Mouse (Mus musculus) myocyte (in vitro differentiated cells): ENCODE results near the gene Smad6.

Experiments
- CEBPB ChIP-seq: IDR thresholded peaks from 2 replicates; pipeline ENCODE4 v1.6.1; 2011; ENCODE audit warnings: mild to moderate bottlenecking, moderate library complexity; ENCODE audit not compliant: poor library complexity, insufficient read depth, severe bottlenecking
- E2F4 ChIP-seq: IDR thresholded peaks from one replicate; pipeline ENCODE4 v1.6.1; 2011; ENCODE audit warnings: mild to moderate bottlenecking, control low read depth, moderate library complexity; ENCODE audit not compliant: insufficient read depth
- MAX ChIP-seq: IDR thresholded peaks from one replicate; pipeline ENCODE4 v1.6.1; 2011; ENCODE audit warnings: low read depth, mild to moderate bottlenecking, control low read depth
- MYOD1 ChIP-seq, 3 experiments: IDR thresholded peaks; one replicate each; pipeline ENCODE4 v1.6.1; 2011; ENCODE audit warnings: control low read depth in 2 of 3, low read depth in 2 of 3, mild to moderate bottlenecking in 2 of 3, moderate library complexity in 1 of 3; ENCODE audit not compliant: insufficient read length in 2 of 3, control insufficient read depth in 1 of 3
- MYOG ChIP-seq, 3 experiments: IDR thresholded peaks; one replicate each; pipeline ENCODE4 v1.6.1; 2011; ENCODE audit warnings: control low read depth in 2 of 3, low read depth in 2 of 3, mild to moderate bottlenecking in 2 of 3; ENCODE audit not compliant: insufficient read length in 2 of 3, control insufficient read depth in 1 of 3, insufficient read depth in 1 of 3
- POLR2A ChIP-seq: IDR thresholded peaks from one replicate; pipeline ENCODE4 v1.6.1; 2011; ENCODE audit warnings: low read depth, mild to moderate bottlenecking, control low read depth, moderate library complexity; ENCODE audit not compliant: insufficient read length
- POLR2AphosphoS2 ChIP-seq: IDR thresholded peaks from one replicate; pipeline ENCODE4 v1.6.1; 2011; ENCODE audit warnings: low read depth, control low read depth; ENCODE audit not compliant: insufficient read length
- REST ChIP-seq: IDR thresholded peaks from one replicate; pipeline ENCODE4 v1.6.1; 2011; ENCODE audit warnings: mild to moderate bottlenecking, control low read depth, moderate library complexity; ENCODE audit not compliant: insufficient read depth, insufficient read length
- TCF12 ChIP-seq: IDR thresholded peaks from one replicate; pipeline ENCODE4 v1.6.1; 2011; ENCODE audit warnings: mild to moderate bottlenecking, control low read depth; ENCODE audit not compliant: poor library complexity, insufficient read depth, severe bottlenecking
- TCF3 ChIP-seq: IDR thresholded peaks from one replicate; pipeline ENCODE4 v1.6.1; 2011; ENCODE audit warnings: low read depth, control low read depth; ENCODE audit not compliant: insufficient read length
- USF1 ChIP-seq: IDR thresholded peaks from one replicate; pipeline ENCODE4 v1.6.1; 2011; ENCODE audit warnings: low read depth, mild to moderate bottlenecking, control low read depth, moderate library complexity

DNA sequence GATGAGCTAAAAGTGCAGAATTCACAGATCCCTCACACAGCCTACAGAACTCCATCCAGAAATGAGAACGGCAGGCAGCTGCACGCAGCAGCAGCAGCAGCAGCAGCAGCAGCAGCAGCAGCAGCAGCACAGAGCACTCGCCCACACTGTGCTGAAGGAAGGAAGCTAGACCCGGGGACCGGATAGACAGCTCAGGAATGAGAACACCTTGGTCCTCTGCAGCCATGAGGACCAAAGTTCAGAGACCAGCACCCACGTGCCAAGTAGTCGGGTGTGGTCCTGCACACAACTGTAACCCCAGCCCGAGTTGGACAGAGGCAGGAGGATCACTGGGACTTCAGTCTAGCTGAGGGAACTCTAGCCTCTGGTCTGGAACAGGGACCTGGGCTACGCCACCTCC is 22.7 kb downstream of the Smad6 start:
- TF ChIP-seq MAX (no peak), POLR2A (no peak), POLR2AphosphoS2 (no peak), TCF12 (no peak), TCF3 (no peak), MYOG (IDR thresholded peaks at IDR 0.05; ENCODE audit: control insufficient read depth in 1 of 3, insufficient read depth in 1 of 3, insufficient read length in 2 of 3, low read depth in 2 of 3) (no peak), REST (no peak), USF1 (no peak), E2F4 (no peak), MYOD1 (IDR thresholded peaks at IDR 0.05; ENCODE audit: control insufficient read depth in 1 of 3, insufficient read length in 2 of 3, low read depth in 2 of 3) (no peak), CEBPB (no peak)
